Mouse (Mus musculus): Measurements from ENCODE around the gene Tada2b.
A peak's percentile ranks its signal among the peaks of the same experiment; 100 is the strongest.

Tada2b gene

DNA sequence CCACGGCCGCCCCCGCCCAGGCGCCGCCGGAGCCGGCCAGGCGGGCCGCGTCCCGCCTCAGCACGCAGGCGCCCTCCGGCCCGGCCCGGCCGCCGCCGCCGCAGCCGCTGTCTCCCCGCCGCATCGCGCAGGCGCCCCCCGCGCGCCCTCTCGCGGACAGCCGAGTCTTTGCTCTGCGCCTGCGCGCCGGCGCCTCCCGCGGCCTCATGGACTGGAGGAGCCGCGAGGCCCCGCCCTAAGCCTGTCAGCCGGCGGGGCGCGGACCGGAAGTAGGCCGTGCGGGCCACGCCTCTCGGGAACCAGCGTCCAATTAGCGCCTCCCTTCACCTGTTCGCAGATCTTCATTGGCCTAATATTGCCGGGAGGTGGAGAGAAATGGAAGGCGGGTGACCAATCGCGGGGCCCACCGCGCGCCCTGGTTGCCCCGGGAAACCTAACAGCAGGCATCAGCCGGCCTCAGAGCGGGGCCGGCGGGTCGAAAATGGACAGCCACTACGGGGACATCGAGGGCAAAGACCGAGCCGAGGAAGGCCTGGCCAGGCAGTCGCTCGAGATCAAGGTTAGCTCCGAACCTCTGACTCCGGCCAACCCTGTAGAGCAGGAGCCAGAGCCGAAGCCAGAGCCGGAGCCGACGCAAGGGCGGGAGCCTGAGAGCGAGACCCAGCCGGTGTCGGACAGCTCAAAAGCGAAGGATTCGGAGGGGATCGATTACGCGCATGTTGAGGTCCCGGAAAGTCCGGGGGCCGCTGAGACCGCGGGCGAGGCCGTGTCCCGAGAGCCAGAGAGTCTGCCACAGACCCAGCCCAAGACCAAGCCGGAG, at the start of gene Tada2b, which contains the start of gene Ccdc96:
Gene Tada2b, minus strand, starts transcription at position 115 of the 820 bp plus-strand sequence.
Gene Ccdc96, plus strand, starts transcription at position 418 of the 820 bp plus-strand sequence.
- peak; percentile 96 for DNase-seq (ENCODE audit: low spot score in 2 of 2)

DNA sequence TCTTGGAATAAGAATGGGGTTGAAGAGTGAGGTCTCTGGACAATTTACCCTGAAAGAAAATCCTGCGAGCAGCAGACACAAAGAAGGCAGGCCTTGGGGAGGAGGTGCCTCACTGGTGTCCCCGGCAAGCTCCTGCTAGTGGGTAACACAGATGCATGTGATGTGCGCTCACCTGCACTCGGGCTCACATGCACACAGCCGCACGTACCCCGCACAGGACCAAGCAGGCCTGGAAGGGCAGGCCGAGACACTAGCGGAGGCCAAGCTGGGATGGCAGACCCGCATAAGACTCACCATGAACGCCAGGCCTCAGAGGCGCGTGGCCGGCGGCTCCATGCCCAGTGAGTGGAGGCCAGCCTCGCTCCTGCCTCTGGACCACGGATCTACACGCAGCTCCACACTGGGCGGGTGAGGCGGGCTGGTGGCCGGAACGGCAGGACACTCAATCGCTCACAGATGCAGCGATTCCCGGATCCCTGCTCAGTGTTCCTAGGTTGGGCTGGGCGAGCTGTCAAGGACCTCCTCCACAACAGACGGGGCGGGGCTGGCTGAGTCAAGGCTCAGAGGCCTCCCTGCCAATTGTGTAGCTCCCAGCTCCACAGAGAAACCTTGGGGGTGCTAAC, 46.2 kb upstream of the Tada2b start:
- peak; percentile 96 to 97 for DNase-seq (ENCODE audit: low spot score in 2 of 2)

- DNase-seq (ENCODE audit: low spot score in 2 of 2), result no peak
Observed at GRCm38 (mm10) chr5:36529698-36530097, 45.6 kb upstream of the Tada2b start.

DNA sequence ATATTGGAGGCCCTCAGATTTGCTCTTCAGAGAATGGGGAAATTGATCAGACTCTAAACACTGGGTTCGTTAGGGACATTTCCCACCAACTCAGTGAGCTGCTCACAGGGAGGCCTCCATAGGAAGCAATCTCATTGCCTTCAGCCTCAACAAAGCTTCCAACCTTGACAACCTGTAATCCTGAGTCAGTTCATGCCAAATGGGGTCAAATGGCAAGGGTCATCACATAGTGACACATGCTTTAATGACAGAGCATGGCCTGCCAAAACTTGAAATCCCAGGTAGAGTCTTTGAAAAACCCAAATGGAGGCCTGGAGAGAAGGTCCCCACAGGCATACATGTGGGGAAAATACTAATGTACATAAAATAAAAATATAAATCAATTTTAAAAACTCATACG, 42.8 kb upstream of the Tada2b start:
- DNase-seq (ENCODE audit: low spot score in 2 of 2), result no peak

- no peak for DNase-seq (ENCODE audit: low spot score in 2 of 2)
Observed at GRCm38 (mm10) chr5:36526274-36526673, 42.2 kb upstream of the Tada2b start.

- DNase-seq (ENCODE audit: low spot score in 2 of 2), result no peak
Observed at GRCm38 (mm10) chr5:36525216-36525615, 41.1 kb upstream of the Tada2b start.

DNA sequence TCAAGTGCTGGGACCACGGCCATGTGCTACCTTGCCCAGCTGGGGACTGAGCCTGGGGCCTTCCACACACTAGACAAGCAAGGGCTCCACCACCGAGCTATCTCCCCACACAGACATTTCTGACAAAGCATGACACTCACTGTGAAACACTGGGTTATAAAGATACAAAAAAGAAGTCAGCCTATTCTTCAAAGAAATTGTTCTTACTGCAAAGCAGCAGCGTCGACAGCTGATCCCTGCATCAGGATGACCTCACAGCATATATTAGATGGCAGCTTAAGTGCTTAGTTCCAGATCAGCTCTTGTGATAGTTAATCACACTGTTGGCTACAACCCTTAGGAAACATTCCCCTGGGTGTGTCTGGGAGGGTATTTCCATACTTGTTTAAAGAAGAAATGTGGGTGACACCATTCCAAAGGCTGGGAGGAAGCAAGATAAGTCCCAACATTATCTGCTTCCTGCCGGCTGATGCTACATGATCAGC, 39.2 kb upstream of the Tada2b start:
- no peak for DNase-seq (ENCODE audit: low spot score in 2 of 2)

- no peak for DNase-seq (ENCODE audit: low spot score in 2 of 2)
Observed at GRCm38 (mm10) chr5:36522782-36523181, 38.7 kb upstream of the Tada2b start.

DNA sequence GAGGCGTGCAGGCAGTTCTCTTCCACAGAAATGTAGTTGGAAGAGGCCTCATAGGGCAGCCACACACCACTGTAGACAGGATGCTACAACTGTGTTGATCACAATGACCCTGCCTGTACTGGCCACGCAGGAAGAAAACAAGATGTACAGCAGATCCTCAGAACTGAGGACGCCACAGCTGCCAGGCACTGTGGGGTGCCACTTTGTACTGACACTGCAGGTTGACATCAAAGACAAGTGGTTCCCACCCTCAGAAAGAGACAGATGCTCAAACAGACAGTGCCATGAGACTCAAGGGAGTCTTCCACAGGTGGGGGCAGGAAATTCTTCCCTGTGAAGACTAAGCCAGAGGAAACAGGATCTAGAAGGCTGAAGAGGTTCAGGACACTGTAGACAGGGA, 35.7 kb upstream of the Tada2b start:
- no peak for DNase-seq (ENCODE audit: low spot score in 2 of 2)

DNA sequence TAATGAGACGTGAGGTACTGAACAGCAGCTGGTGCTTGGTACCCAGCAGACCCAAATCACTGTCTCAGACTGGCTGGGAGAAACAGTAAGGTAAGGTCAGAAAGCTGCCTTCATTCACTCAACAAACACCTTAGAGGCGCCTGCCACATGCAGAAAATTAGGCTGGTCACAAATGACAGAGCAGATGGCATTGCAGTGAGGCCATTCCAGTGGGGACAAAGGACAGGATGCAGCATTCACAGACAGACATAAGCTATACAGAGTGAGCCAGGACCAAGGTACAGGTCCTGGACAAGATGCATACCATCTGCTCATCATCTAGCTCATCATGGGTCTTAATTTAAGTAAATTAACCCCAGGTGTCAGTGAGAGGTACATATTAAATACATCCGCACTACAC, 33.5 kb upstream of the Tada2b start:
- DNase-seq (ENCODE audit: low spot score in 2 of 2), result no peak

GRCm38 (mm10) chr5:36515558-36515957, 31.5 kb upstream of the Tada2b start:
- DNase-seq (ENCODE audit: low spot score in 2 of 2), result no peak

GRCm38 (mm10) chr5:36515126-36515525, 31.0 kb upstream of the Tada2b start:
- no peak for DNase-seq (ENCODE audit: low spot score in 2 of 2)

- no peak for DNase-seq (ENCODE audit: low spot score in 2 of 2)
Observed at GRCm38 (mm10) chr5:36510956-36511355, 26.9 kb upstream of the Tada2b start.

DNA sequence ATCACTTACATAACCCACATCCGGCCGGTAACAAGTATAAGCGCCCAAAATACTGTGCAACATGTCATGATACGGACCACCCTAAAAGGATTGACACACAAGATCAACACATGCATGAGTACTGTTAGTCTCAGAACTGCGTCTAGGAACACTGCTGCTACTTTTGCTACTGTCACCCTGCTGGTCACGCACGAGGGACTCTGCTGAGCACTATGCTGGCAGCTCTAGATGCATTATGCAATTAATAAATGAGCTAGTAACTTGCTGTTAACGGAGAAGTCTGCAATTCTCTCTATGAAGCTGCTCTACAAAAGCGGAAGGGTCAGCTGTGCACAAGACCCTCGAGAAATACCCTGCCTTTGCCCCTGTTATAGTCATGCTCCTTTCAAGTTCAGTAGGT, 24.3 kb upstream of the Tada2b start:
- DNase-seq (ENCODE audit: low spot score in 2 of 2), result no peak

DNA sequence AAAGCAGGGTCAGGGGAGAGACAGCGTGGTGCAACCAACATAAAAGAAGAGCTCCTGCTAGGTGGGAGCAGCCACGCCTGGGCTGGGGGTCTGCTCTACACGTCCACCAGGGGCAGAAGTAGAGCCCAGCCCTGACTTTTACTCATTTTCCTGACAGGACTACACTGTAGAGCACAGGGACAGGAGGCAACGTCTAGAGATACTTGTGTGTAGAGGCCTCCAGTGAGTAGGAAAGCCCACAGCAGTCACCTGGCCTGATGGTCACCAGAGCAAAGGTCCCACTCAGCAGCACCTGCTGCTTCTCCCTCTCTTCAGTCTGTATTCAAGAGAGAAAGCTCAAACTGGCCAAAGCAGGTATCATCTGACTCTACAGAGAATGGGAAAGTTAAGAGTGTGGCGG, 21.6 kb upstream of the Tada2b start:
- no peak for DNase-seq (ENCODE audit: low spot score in 2 of 2)

GRCm38 (mm10) chr5:36505235-36505634, 21.1 kb upstream of the Tada2b start:
- no peak for DNase-seq (ENCODE audit: low spot score in 2 of 2)

DNA sequence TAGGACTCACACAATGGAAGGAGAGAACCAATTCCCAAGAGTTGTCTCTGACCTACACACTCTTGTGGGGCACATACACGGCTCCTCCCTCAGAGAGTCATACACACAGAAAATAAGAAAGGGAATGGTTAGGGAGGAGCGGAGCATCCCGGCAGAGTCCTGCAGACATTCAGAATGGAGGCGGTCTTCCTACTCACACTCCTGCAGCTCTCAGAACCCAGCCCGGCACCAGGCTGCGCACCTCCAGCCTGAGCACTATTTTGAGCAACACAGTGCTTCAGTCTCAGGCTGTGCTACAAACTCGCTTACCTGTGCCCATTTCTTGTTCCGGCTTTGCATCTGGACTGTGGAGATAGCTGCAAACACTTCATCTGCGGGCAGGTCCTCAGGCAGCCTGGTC, 10.6 kb upstream of the Tada2b start:
- DNase-seq (ENCODE audit: low spot score in 2 of 2), result no peak

GRCm38 (mm10) chr5:36493919-36494318, 9.8 kb upstream of the Tada2b start:
- DNase-seq (ENCODE audit: low spot score in 2 of 2), result peak in 1 of 2 experiments; percentile 37

- DNase-seq (ENCODE audit: low spot score in 2 of 2), result peak in 1 of 2 experiments; percentile 35
Observed at GRCm38 (mm10) chr5:36489225-36489624, 5.1 kb upstream of the Tada2b start.

DNA sequence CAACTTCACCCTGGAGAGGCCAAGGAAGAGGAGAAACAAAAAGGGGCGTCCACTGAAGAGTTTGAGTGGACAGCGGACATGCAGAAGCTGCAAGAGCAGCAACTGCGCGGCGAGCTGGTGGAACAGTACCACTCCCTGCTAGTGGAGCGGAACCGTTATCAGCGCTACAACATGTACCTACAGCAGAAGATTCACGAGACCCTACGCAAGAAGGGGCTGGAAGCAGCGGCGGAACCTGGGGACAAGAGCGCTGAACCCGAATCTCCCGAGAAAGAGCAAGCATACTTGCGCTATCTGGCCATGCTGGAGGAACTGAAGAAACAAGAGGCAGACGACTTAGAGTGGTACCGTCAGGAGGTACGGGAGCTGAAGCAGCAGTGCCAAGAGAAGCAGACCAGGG, 1.2 kb upstream of the Tada2b start:
- DNase-seq (ENCODE audit: low spot score in 2 of 2), result no peak

DNA sequence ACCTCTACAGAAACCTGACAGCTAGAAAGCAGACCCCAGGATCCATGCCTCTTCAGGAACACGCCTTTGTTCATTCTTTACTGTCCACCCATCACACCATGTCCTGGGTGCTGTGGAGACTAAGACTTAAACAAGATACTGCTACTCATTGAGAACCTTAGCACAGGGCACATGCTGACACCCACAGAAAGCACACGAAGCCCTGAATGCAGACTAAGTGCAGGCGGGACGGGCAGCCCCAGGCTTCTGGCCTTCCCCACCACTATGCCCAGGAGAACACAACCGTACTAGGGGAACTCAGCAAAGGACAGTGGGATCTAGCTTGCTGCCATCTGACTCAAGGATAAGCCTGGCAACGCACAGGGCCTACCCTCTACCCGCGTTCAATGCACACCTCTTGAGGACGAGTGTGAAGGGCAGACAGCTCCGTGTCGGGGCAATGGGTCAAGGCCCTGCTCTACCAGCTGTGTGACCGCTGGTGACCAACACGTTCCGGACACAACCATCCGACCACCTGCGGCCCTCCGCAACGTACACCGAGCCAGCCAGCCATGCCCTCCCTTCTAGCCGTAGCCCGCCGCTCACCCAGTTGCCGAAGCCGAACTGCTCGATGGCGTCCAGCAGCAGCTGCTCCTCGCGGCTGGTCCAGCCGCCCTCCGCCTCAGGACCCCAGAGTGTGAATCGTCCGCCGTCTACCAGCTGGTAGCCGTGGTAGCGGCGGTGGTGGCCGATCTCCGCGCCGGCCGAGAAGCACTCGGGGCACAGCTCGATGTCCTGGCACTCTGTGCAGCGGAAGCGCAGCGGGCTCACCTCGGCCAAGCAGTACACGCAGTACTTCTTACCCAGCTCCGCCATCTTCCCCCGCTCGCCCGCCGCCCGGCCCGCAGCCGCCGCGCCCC, 633 bp downstream of the Tada2b start:
- peak in 1 of 2 experiments; percentile 39 for DNase-seq (ENCODE audit: low spot score in 2 of 2)

- DNase-seq (ENCODE audit: low spot score in 2 of 2), result no peak
Observed at GRCm38 (mm10) chr5:36481114-36481513, 3.0 kb downstream of the Tada2b start.

Data from right cerebral cortex, adult 2 months (tissue).